Comparison of ENCODE assay signal across 16 mouse cellular contexts in the genomic region with DNA sequence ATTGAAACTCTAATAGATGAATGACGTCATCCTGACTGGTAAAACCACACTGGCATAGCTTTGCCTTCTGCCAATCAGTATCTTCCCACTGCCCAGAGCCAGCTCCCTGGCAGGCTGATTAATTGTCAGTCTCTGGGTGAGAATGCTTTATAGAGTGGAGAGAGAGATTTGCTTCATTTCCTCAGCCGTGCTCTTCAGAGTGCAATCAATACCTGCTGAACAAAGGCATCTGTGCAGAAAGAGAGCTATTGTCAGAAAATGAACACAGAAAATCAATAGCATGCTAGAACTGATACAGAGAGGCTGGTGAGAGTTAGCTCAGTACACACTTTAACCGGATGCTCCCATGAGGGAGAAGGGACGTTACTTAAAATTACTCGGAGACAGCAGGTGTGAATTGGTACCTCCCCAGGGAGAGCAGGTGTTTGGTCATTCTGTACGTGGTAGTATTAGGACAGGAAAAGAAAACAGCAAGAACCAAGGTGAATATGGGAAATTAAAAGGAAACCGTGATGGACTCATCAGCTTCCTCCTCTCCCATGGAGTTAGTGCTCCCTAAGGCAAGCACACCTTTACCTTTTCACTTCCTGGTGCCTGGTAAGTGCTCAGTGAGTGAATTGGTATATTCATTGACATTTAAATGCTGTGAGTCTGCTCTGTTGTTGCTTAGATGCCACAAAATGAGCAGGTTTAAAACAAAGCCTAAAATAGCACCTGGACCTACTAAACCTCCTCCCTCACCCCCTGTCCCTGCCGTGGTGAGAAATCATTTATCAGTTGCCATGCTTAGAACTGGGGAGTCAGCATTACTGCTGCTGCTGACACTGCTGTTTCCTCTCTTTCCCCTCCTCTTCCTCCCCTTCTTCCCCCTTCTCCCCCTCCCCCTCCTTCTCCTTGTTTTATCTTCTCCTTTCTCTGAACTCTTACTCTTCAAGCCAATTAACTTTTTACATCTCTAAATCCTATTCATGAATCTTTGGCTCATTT. TPM values are rescaled to one million over a fixed set of nuclear protein-coding genes. Genes with fewer than 3 reads are reported as not detected.
A peak's percentile ranks its signal among the peaks of the same experiment; 100 is the strongest.
DNase-seq lines count a peak whose midpoint lies in the region; ATAC-seq and TF ChIP-seq lines count a peak whose summit lies in the region.
"Had no signal": no experiment of that assay in that cellular context is flagged by ENCODE, and none has a peak within 500 bp of the region (broad histone marks: within the 10 kb centered on the region; RNA-seq: fewer than 3 reads in every experiment).

No protein-coding gene starts in this region.

- no peak overlapping the region for H3K27ac ChIP-seq in layer of hippocampus, adult 2 months
- no peak overlapping the region; the same call in 1 of the 2 replicates for H3K27ac ChIP-seq in forebrain, postnatal 0 days (ENCODE audit: low read depth, low read length)
- no peak overlapping the region for H3K27ac ChIP-seq in heart, embryonic 10.5 days
- H3K27ac ChIP-seq: embryonic facial prominence, embryonic 12.5 days; left cerebral cortex, adult 2 months; limb, embryonic 13.5 days had no signal

- 46% methylated on average over 8 of the region's 8 CpGs for WGBS in forebrain, postnatal 0 days
- WGBS in heart, embryonic 10.5 days: 54% methylated on average over 8 of the region's 8 CpGs

- peak; percentile 66 for ATAC-seq in forebrain, postnatal 0 days
- peak; percentile 57 for ATAC-seq in megakaryocyte progenitor cell, adult 5-6 weeks (replicated peaks; ENCODE audit: poor library complexity)
- ATAC-seq: Patski had no signal

- H3K4me2 ChIP-seq in forebrain, postnatal 0 days (ENCODE audit: low read depth): no peak overlapping the region
- H3K4me2 ChIP-seq: embryonic facial prominence, embryonic 12.5 days; limb, embryonic 13.5 days had no signal

- peak; percentile 3 to 25 for DNase-seq in layer of hippocampus, postnatal 14 days (ENCODE audit: low spot score in 2 of 2)
- DNase-seq in layer of hippocampus, adult 2 months (ENCODE audit: low spot score in 2 of 2): no peak
- DNase-seq in forebrain, postnatal 0 days: no peak
- DNase-seq in retina, embryonic 14.5 days (ENCODE audit: low spot score): peak; percentile 32
- DNase-seq in testis, postnatal 14 days (ENCODE audit: low spot score): no peak
- no peak for DNase-seq in heart, embryonic 10.5 days (ENCODE audit: low spot score)
- DNase-seq: cerebellum, adult 8-10 months; heart, adult 18-20 months; kidney, adult 11 months; kidney, postnatal 36 days; lung, postnatal 36 days had no signal

- H3K27me3 ChIP-seq in forebrain, postnatal 0 days (ENCODE audit: insufficient read depth, low read length): no peaks in the 10 kb centered on the region
- H3K27me3 ChIP-seq in heart, embryonic 10.5 days (ENCODE audit: insufficient read depth, poor library complexity, severe bottlenecking): no peaks in the 10 kb centered on the region
- H3K27me3 ChIP-seq: embryonic facial prominence, embryonic 12.5 days; limb, embryonic 13.5 days; Patski had no signal

- no peaks in the 10 kb centered on the region for H3K4me1 ChIP-seq in forebrain, postnatal 0 days (ENCODE audit: insufficient read depth)
- no peaks in the 10 kb centered on the region for H3K4me1 ChIP-seq in heart, embryonic 10.5 days
- H3K4me1 ChIP-seq: embryonic facial prominence, embryonic 12.5 days; limb, embryonic 13.5 days had no signal

- no peak overlapping the region for H3K4me3 ChIP-seq in layer of hippocampus, adult 2 months
- H3K4me3 ChIP-seq in forebrain, postnatal 0 days (ENCODE audit: low read depth, low read length): no peak overlapping the region
- no peak overlapping the region for H3K4me3 ChIP-seq in heart, embryonic 10.5 days
- H3K4me3 ChIP-seq: embryonic facial prominence, embryonic 12.5 days; left cerebral cortex, adult 2 months; limb, embryonic 13.5 days had no signal

- H3K36me3 ChIP-seq in forebrain, postnatal 0 days (ENCODE audit: insufficient read depth): no peaks in the 10 kb centered on the region
- no peaks in the 10 kb centered on the region for H3K36me3 ChIP-seq in heart, embryonic 10.5 days
- H3K36me3 ChIP-seq: embryonic facial prominence, embryonic 12.5 days; limb, embryonic 13.5 days had no signal

- no peak for TF ChIP-seq CTCF in layer of hippocampus, adult 2 months (conservative IDR thresholded peaks at IDR 0.05)
- TF ChIP-seq CTCF in forebrain, postnatal 0 days (IDR thresholded peaks at IDR 0.05; ENCODE audit: low read depth): no peak

- H3K9ac ChIP-seq in forebrain, postnatal 0 days: no peak overlapping the region
- H3K9ac ChIP-seq: embryonic facial prominence, embryonic 12.5 days; limb, embryonic 13.5 days had no signal

- H3K9me3 ChIP-seq in forebrain, postnatal 0 days (ENCODE audit: low read length): no peaks in the 10 kb centered on the region
- no peaks in the 10 kb centered on the region for H3K9me3 ChIP-seq in heart, embryonic 10.5 days
- H3K9me3 ChIP-seq: embryonic facial prominence, embryonic 12.5 days had no signal

RNA-seq across cellular contexts. Expression of gene Fam107b, which starts 38.9 kb away (rescaled TPM):
- 10 to 100 TPM; 24.5 to 26.5 TPM for total RNA-seq in layer of hippocampus, postnatal 14 days (2021)
- total RNA-seq in layer of hippocampus, adult 2 months (2021): 10 to 100 TPM; 11.4 to 20.1 TPM
- total RNA-seq in forebrain, postnatal 0 days (2014; rRNA removed): 60.2 and 63.4 TPM in 2 replicates
- polyA plus RNA-seq in forebrain, postnatal 0 days (2015; fragmentation: Nextera tagmentation; extraction: Ambion mirVana): 31.2 and 37.1 TPM in 2 replicates
- total RNA-seq in megakaryocyte progenitor cell, adult 5-6 weeks (2015): 1,007 and 1,094 TPM in 2 replicates
- 622 and 1,143 TPM in 2 replicates for total RNA-seq in megakaryocyte progenitor cell, adult 5-6 weeks (2017)
- polyA plus RNA-seq in heart, embryonic 10.5 days (2016; fragmentation: Nextera tagmentation; extraction: Ambion mirVana): 34.7 and 37.8 TPM in 2 replicates

Comparison
In these comparisons a context has a peak if more than half of its experiments do, and no peak if none do; other contexts are left out.
1. DNase-seq: peak in layer of hippocampus, postnatal 14 days (2 of 2) and retina, embryonic 14.5 days (single experiment); none in layer of hippocampus, adult 2 months (0 of 2), forebrain, postnatal 0 days (single experiment), testis, postnatal 14 days (single experiment) and heart, embryonic 10.5 days (single experiment).